Mouse (Mus musculus) intestine, embryonic 14.5 days (tissue): ENCODE results near the gene Rai14. TPM values are rescaled to one million over a fixed set of nuclear protein-coding genes. Genes with fewer than 3 reads are reported as not detected.
A peak's percentile ranks its signal among the peaks of the same experiment; 100 is the strongest.

Source experiments
- ATAC-seq: fragments of 200-750 bp; cut with Nextera tagmentation; replicated peaks from 2 replicates; pipeline ENCODE4 v1.8.0; 2017; ENCODE audit warnings: low read depth, moderate number of reproducible peaks, moderate TSS enrichment, moderate library complexity; ENCODE audit not compliant: low FRiP score, low TSS enrichment
- DNase-seq: peaks from one replicate; pipeline ENCODE4 v3.0.0-alpha.2; 2018; ENCODE audit warnings: low spot score
- H3K27ac ChIP-seq: fragments of 300-500 bp; sonication (generic); 2 replicates; pipeline ENCODE4 v1.5.1; 2014; ENCODE audit warnings: low read depth, mild to moderate bottlenecking, control low read depth
- H3K27me3 ChIP-seq: fragments of 300-500 bp; sonication (generic); replicated peaks from 2 replicates; pipeline ENCODE4 v1.6.1; 2014; ENCODE audit warnings: low read length, control low read depth; ENCODE audit not compliant: control insufficient read depth, insufficient read depth
- H3K36me3 ChIP-seq: fragments of 300-500 bp; sonication (generic); 2 replicates; pipeline ENCODE4 v1.6.1; 2014; ENCODE audit warnings: low read length, control low read depth; ENCODE audit not compliant: control insufficient read depth, insufficient read depth
- H3K4me1 ChIP-seq: fragments of 300-500 bp; sonication (generic); replicated peaks from 2 replicates; pipeline ENCODE4 v1.6.1; 2014; ENCODE audit warnings: low read length, control low read depth, mixed read lengths; ENCODE audit not compliant: control insufficient read depth, insufficient read depth
- H3K4me2 ChIP-seq: fragments of 300-500 bp; sonication (generic); 2 replicates; pipeline ENCODE4 v1.6.1; 2014; ENCODE audit warnings: low read length
- H3K4me3 ChIP-seq: fragments of 300-500 bp; sonication (generic); 2 replicates; pipeline ENCODE4 v1.5.1; 2014; ENCODE audit warnings: low read depth, low read length, control low read depth, mixed read lengths
- H3K9ac ChIP-seq: fragments of 300-500 bp; sonication (generic); 2 replicates; pipeline ENCODE4 v1.6.1; 2014; ENCODE audit warnings: mild to moderate bottlenecking, low read length
- H3K9me3 ChIP-seq: fragments of 300-500 bp; sonication (generic); 2 replicates; pipeline ENCODE4 v1.6.1; 2016; ENCODE audit warnings: low read length, control low read depth; ENCODE audit not compliant: control insufficient read depth
- WGBS: fragments of 180-500 bp; shearing (Covaris S2); extraction: QIAGEN DNeasy Blood & Tissue Kit; methylation state at CpG from one replicate; pipeline ENCODE4 v1.1.7; 2014; 5-methylcytosine and 5-hydroxymethylcytosine counted together
- polyA plus RNA-seq: library from polyadenylated mRNA; unstranded; fragments of >200 nt; fragmentation: Nextera tagmentation; extraction: Ambion mirVana; gene quantifications from 2 replicates; pipeline ENCODE4 v1.2.1, GENCODE M21; 2014

The Rai14 gene
- polyA plus RNA-seq, 1 experiment from 2014 or later: 20.4 TPM

- Histone ChIP-seq H3K27ac (no peak overlapping the region), H3K9me3 (peaks cover 4% of the 10 kb centered on the region; the same call in 1 of the 2 replicates), H3K27me3 (no peaks in the 10 kb centered on the region), H3K4me2 (no peak overlapping the region), H3K36me3 (no peaks in the 10 kb centered on the region), H3K4me1 (0 out of 2 replicates have a peak, but pooled peaks cover 5% of the 10 kb centered on the region), H3K4me3 (no peak overlapping the region), H3K9ac (no peak overlapping the region)
- 92% methylated on average over 10 of the region's 10 CpGs for WGBS
- DNase-seq: no peak
- ATAC-seq: no peak
Measured at GRCm38 (mm10) chr15:10718763-10719162, 4.3 kb upstream of the Rai14 start.

GRCm38 (mm10) chr15:10717284-10717683, 2.9 kb upstream of the Rai14 start:
- H3K36me3 ChIP-seq: no peaks in the 10 kb centered on the region
- H3K9ac ChIP-seq: no peak overlapping the region
- H3K4me3 ChIP-seq: no peak overlapping the region
- WGBS: 96% methylated on average over 1 of the region's 1 CpGs
- ATAC-seq (no peak), DNase-seq (no peak)
- no peak overlapping the region for H3K4me2 ChIP-seq
- H3K27ac ChIP-seq: no peak overlapping the region
- peaks cover 4% of the 10 kb centered on the region; the same call in 1 of the 2 replicates for H3K9me3 ChIP-seq
- peaks cover 9% of the 10 kb centered on the region for H3K4me1 ChIP-seq
- no peaks in the 10 kb centered on the region for H3K27me3 ChIP-seq

- no peak for ATAC-seq
- Histone ChIP-seq H3K9ac (no peak overlapping the region), H3K27me3 (no peaks in the 10 kb centered on the region), H3K9me3 (peaks cover 4% of the 10 kb centered on the region; the same call in 1 of the 2 replicates), H3K4me2 (no peak overlapping the region), H3K4me1 (peaks cover 9% of the 10 kb centered on the region), H3K27ac (no peak overlapping the region), H3K36me3 (no peaks in the 10 kb centered on the region), H3K4me3 (no peak overlapping the region)
- no peak for DNase-seq
- 31% methylated on average over 5 of the region's 5 CpGs for WGBS
Measured at GRCm38 (mm10) chr15:10715966-10716365, 1.5 kb upstream of the Rai14 start.

- Histone ChIP-seq H3K27me3 (no peaks in the 10 kb centered on the region), H3K4me1 (peaks cover 9% of the 10 kb centered on the region), H3K36me3 (no peaks in the 10 kb centered on the region), H3K9me3 (peaks cover 4% of the 10 kb centered on the region; the same call in 1 of the 2 replicates), H3K9ac (peak overlapping the region; percentile 73), H3K27ac (peak overlapping the region; percentile 64; the same call in 1 of the 2 replicates), H3K4me3 (peak overlapping the region; percentile 71), H3K4me2 (peak overlapping the region; percentile 82)
- ATAC-seq (peak; percentile 77), DNase-seq (peak; percentile 71)
- 1% methylated on average over 10 of the region's 10 CpGs for WGBS
Measured at GRCm38 (mm10) chr15:10715139-10715505, 698 bp upstream of the Rai14 start.

- H3K9ac ChIP-seq: peak overlapping the region; percentile 73
- WGBS: 1% methylated on average over 32 of the region's 35 CpGs
- H3K4me2 ChIP-seq: peak overlapping the region; percentile 82
- H3K36me3 ChIP-seq: no peaks in the 10 kb centered on the region
- DNase-seq: peak; percentile 81
- peaks cover 9% of the 10 kb centered on the region for H3K4me1 ChIP-seq
- peak overlapping the region; percentile 64 for H3K27ac ChIP-seq
- H3K9me3 ChIP-seq: peaks cover 4% of the 10 kb centered on the region; the same call in 1 of the 2 replicates
- peak; percentile 40 for ATAC-seq
- peak overlapping the region; percentile 71 for H3K4me3 ChIP-seq
- no peaks in the 10 kb centered on the region for H3K27me3 ChIP-seq
Measured at GRCm38 (mm10) chr15:10713626-10714316, 653 bp downstream of the Rai14 start.

GRCm38 (mm10) chr15:10713181-10713625, 1.2 kb downstream of the Rai14 start:
- Histone ChIP-seq H3K9ac (peak overlapping the region; percentile 73), H3K27me3 (no peaks in the 10 kb centered on the region), H3K4me3 (peak overlapping the region; percentile 71), H3K4me2 (peak overlapping the region; percentile 82), H3K36me3 (no peaks in the 10 kb centered on the region), H3K9me3 (peaks cover 4% of the 10 kb centered on the region; the same call in 1 of the 2 replicates), H3K4me1 (peaks cover 9% of the 10 kb centered on the region), H3K27ac (no peak overlapping the region)
- no peak for ATAC-seq
- 8% methylated on average over 13 of the region's 13 CpGs for WGBS
- DNase-seq: peak; percentile 65

- H3K9ac ChIP-seq: no peak overlapping the region
- peak overlapping the region; percentile 71 for H3K4me3 ChIP-seq
- H3K36me3 ChIP-seq: no peaks in the 10 kb centered on the region
- no peak for DNase-seq
- no peak for ATAC-seq
- WGBS: 82% methylated on average over 3 of the region's 3 CpGs
- H3K4me2 ChIP-seq: peak overlapping the region; percentile 82
- peaks cover 9% of the 10 kb centered on the region for H3K4me1 ChIP-seq
- H3K27ac ChIP-seq: no peak overlapping the region
- H3K9me3 ChIP-seq: peaks cover 3% of the 10 kb centered on the region; the same call in 1 of the 2 replicates
- H3K27me3 ChIP-seq: no peaks in the 10 kb centered on the region
Measured at GRCm38 (mm10) chr15:10712288-10712687, 2.1 kb downstream of the Rai14 start.

GRCm38 (mm10) chr15:10711231-10711630, 3.2 kb downstream of the Rai14 start:
- no peak overlapping the region for H3K4me2 ChIP-seq
- H3K9me3 ChIP-seq: no peaks in the 10 kb centered on the region
- peaks cover 11% of the 10 kb centered on the region for H3K4me1 ChIP-seq
- no peak overlapping the region for H3K9ac ChIP-seq
- H3K27ac ChIP-seq: no peak overlapping the region
- 70% methylated on average over 6 of the region's 6 CpGs for WGBS
- no peaks in the 10 kb centered on the region for H3K27me3 ChIP-seq
- no peak for ATAC-seq
- DNase-seq: no peak
- no peak overlapping the region for H3K4me3 ChIP-seq
- no peaks in the 10 kb centered on the region for H3K36me3 ChIP-seq
